Mouse (Mus musculus) embryonic fibroblast, embryonic 13.5 days (primary cell): ENCODE data around the gene Polr3h.

Experiments used
- CTCF ChIP-seq: IDR thresholded peaks from 2 replicates; pipeline ENCODE4 v1.5.1; 2011; ENCODE audit warnings: mild to moderate bottlenecking, control low read depth, low read length, moderate library complexity, borderline replicate concordance; ENCODE audit not compliant: insufficient read depth
- POLR2A ChIP-seq: IDR thresholded peaks from 2 replicates; pipeline ENCODE4 v1.6.1; 2011; ENCODE audit warnings: low read depth, mild to moderate bottlenecking, control low read depth, low read length, moderate library complexity

DNA sequence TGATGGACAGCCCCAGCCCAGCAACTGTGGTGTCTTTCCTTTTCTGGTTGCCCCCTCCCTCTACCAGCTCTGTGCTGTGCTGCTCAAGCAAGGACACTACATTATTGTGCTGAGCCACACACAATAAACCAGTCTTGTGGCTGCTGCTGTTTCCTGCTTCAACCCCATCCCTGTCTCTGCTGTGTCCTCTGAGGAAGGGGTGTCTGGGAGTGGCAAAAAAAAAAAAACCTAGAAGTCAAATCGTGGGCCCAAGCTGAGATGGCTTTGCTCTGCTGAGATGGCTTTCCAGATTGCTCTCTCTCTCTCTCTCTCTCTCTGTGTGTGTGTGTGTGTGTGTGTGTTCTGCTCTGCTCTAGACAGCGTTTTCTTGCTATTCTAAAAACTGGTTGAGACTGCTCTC, 42.4 kb upstream of the Polr3h start:
- no peak for TF ChIP-seq POLR2A
- TF ChIP-seq CTCF = no peak
